25 mouse cellular contexts compared by ENCODE assay signal in genomic region chr8:105389096-105389495, GRCm38 (mm10). TPM values are rescaled to one million over a fixed set of nuclear protein-coding genes. Genes with fewer than 3 reads are reported as not detected.
DNase-seq lines count a peak whose midpoint lies in the region; ATAC-seq and TF ChIP-seq lines count a peak whose summit lies in the region.
"Had no signal": no experiment of that assay in that cellular context is flagged by ENCODE, and none has a peak within 500 bp of the region (broad histone marks: within the 10 kb centered on the region; RNA-seq: fewer than 3 reads in every experiment).

No protein-coding gene starts in this region.

- TF ChIP-seq POLR2A in kidney, adult 2 months (IDR thresholded peaks at IDR 0.05; ENCODE audit: low read depth, low read length): no peak

- DNase-seq in adrenal gland, postnatal 14 days: peak; percentile 35
- no peak for DNase-seq in adrenal gland, postnatal 25 days
- peak; percentile 30 for DNase-seq in kidney, adult 2 months
- no peak for DNase-seq in kidney, postnatal 4 days
- DNase-seq in lung, postnatal 4 days: peak; percentile 71 to 79
- DNase-seq in natural killer cell, adult 2 months (ENCODE audit: low spot score in 2 of 2): no peak
- no peak for DNase-seq in liver
- DNase-seq: cerebellum, adult 2 months; cerebellum, postnatal 36 days; kidney, adult 18-20 months; layer of hippocampus, adult 9-11 months; left cerebral cortex, postnatal 4 days had no signal

- no peak overlapping the region for H3K4me3 ChIP-seq in kidney, adult 2 months (ENCODE audit: insufficient read depth, low read depth, low read length)
- H3K4me3 ChIP-seq in lung, embryonic 15.5 days: no peak overlapping the region
- H3K4me3 ChIP-seq: forebrain, embryonic 10.5 days; left cerebral cortex, adult 2 months; midbrain, embryonic 12.5 days had no signal

- H3K27ac ChIP-seq in kidney, adult 2 months (ENCODE audit: insufficient read depth, low read depth, low read length): no peak overlapping the region
- H3K27ac ChIP-seq in lung, embryonic 15.5 days: no peak overlapping the region
- H3K27ac ChIP-seq: forebrain, embryonic 10.5 days; left cerebral cortex, adult 2 months; macrophage; midbrain, embryonic 12.5 days had no signal

- H3K36me3 ChIP-seq in kidney, adult 2 months (ENCODE audit: control insufficient read depth, insufficient read depth, low read length): no peaks in the 10 kb centered on the region
- H3K36me3 ChIP-seq in lung, embryonic 15.5 days: no peaks in the 10 kb centered on the region
- H3K36me3 ChIP-seq: forebrain, embryonic 10.5 days; midbrain, embryonic 12.5 days had no signal

- H3K4me1 ChIP-seq in kidney, adult 2 months (ENCODE audit: control insufficient read depth, insufficient read depth, low read length): no peaks in the 10 kb centered on the region
- H3K4me1 ChIP-seq in lung, embryonic 15.5 days: peaks cover 10% of the 10 kb centered on the region
- H3K4me1 ChIP-seq: midbrain, embryonic 12.5 days had no signal

- no peak overlapping the region for H3K4me2 ChIP-seq in lung, embryonic 15.5 days
- H3K4me2 ChIP-seq: midbrain, embryonic 12.5 days had no signal

- H3K27me3 ChIP-seq in kidney, adult 2 months (replicated peaks; ENCODE audit: control insufficient read depth, insufficient read depth, low read length): no peaks in the 10 kb centered on the region
- H3K27me3 ChIP-seq in lung, embryonic 15.5 days: no peaks in the 10 kb centered on the region
- H3K27me3 ChIP-seq: midbrain, embryonic 12.5 days; Patski had no signal

- no peak for TF ChIP-seq CTCF in kidney, adult 2 months (conservative IDR thresholded peaks at IDR 0.05; ENCODE audit: insufficient read depth, insufficient read length, low read depth, low read length)

- WGBS in kidney, adult 2 months: 53% methylated on average over 6 of the region's 6 CpGs
- 37% methylated on average over 6 of the region's 6 CpGs for WGBS in lung, embryonic 15.5 days

- H3K9me3 ChIP-seq in lung, embryonic 15.5 days: no peaks in the 10 kb centered on the region
- H3K9me3 ChIP-seq: forebrain, embryonic 10.5 days; midbrain, embryonic 12.5 days had no signal

- H3K9ac ChIP-seq in lung, embryonic 15.5 days: no peak overlapping the region
- H3K9ac ChIP-seq: midbrain, embryonic 12.5 days had no signal

- peak; percentile 33; the same call in 1 of the 2 replicates for ATAC-seq in lung, embryonic 15.5 days (ENCODE audit: borderline replicate concordance, extremely low read depth, low FRiP score, low TSS enrichment)
- ATAC-seq: CD4-positive, CD25-positive, alpha-beta regulatory T cell, adult 4 months; Patski had no signal

RNA-seq across cellular contexts. Expression of gene Plekhg4, which starts 16.0 kb away (rescaled TPM):
- total RNA-seq in adrenal gland, postnatal 14 days (2021): 0.26 and 0.98 TPM in 2 replicates
- 0.76 and 0.82 TPM in 2 replicates for total RNA-seq in adrenal gland, postnatal 25 days (2021)
- polyA plus RNA-seq in kidney, adult 2 months (2012; rRNA removed): 0.14 and 0.18 TPM in 2 replicates
- polyA plus RNA-seq in lung, embryonic 15.5 days (2015; fragmentation: Nextera tagmentation; extraction: Ambion mirVana): 1.1 and 1.5 TPM in 2 replicates
- polyA plus RNA-seq: CD4-positive, CD25-positive, alpha-beta regulatory T cell, adult 4 months; macrophage had no signal

RNA-seq across cellular contexts. Expression of gene Kctd19, which starts 24.2 kb away (rescaled TPM):
- total RNA-seq in adrenal gland, postnatal 14 days (2021): 0.26 TPM in 2 replicates
- total RNA-seq in adrenal gland, postnatal 25 days (2021): not detected in 2 replicates
- polyA plus RNA-seq in kidney, adult 2 months (2012; rRNA removed): 0.08 and 0.17 TPM in 2 replicates
- not detected in 2 replicates for polyA plus RNA-seq in lung, embryonic 15.5 days (2015; fragmentation: Nextera tagmentation; extraction: Ambion mirVana)
- total RNA-seq: adrenal gland, postnatal 36 days; left cerebral cortex, adult 2 months; left cerebral cortex, postnatal 4 days; liver, adult 2 months had no signal
- polyA plus RNA-seq: CD4-positive, CD25-positive, alpha-beta regulatory T cell, adult 4 months; forebrain, embryonic 10.5 days; heart, embryonic 14.5 days; hindbrain, embryonic 11.5 days; liver, adult 2 months; macrophage; midbrain, embryonic 12.5 days; neural tube, embryonic 14.5 days; Patski; small intestine, adult 2 months had no signal

RNA-seq across cellular contexts. Expression of gene Lrrc36, which starts 24.3 kb away (rescaled TPM):
- 4.0 and 6.0 TPM in 2 replicates for total RNA-seq in adrenal gland, postnatal 14 days (2021)
- total RNA-seq in adrenal gland, postnatal 25 days (2021): 3.8 and 6.1 TPM in 2 replicates
- polyA plus RNA-seq in kidney, adult 2 months (2012; rRNA removed): 0.33 and 0.45 TPM in 2 replicates
- polyA plus RNA-seq in lung, embryonic 15.5 days (2015; fragmentation: Nextera tagmentation; extraction: Ambion mirVana): 0.43 and 0.67 TPM in 2 replicates
- total RNA-seq: liver, adult 2 months had no signal
- polyA plus RNA-seq: CD4-positive, CD25-positive, alpha-beta regulatory T cell, adult 4 months; liver, adult 2 months; macrophage; Patski; small intestine, adult 2 months had no signal

RNA-seq across cellular contexts. Expression of gene Slc9a5, which starts 40.5 kb away (rescaled TPM):
- total RNA-seq in adrenal gland, postnatal 14 days (2021): 1.9 TPM in 2 replicates
- total RNA-seq in adrenal gland, postnatal 25 days (2021): 1.3 and 2.7 TPM in 2 replicates
- polyA plus RNA-seq in kidney, adult 2 months (2012; rRNA removed): 1.9 and 2.5 TPM in 2 replicates
- polyA plus RNA-seq in lung, embryonic 15.5 days (2015; fragmentation: Nextera tagmentation; extraction: Ambion mirVana): 6.4 and 7.2 TPM in 2 replicates

RNA-seq across cellular contexts. Expression of gene Fhod1, which starts 41.3 kb away (rescaled TPM):
- total RNA-seq in adrenal gland, postnatal 14 days (2021): 11.9 and 15.7 TPM in 2 replicates
- 14.0 and 18.4 TPM in 2 replicates for total RNA-seq in adrenal gland, postnatal 25 days (2021)
- polyA plus RNA-seq in kidney, adult 2 months (2012; rRNA removed): 18.2 and 20.0 TPM in 2 replicates
- polyA plus RNA-seq in lung, embryonic 15.5 days (2015; fragmentation: Nextera tagmentation; extraction: Ambion mirVana): 10.6 and 11.9 TPM in 2 replicates

Comparison
In these comparisons a context has a peak if more than half of its experiments do, and no peak if none do; other contexts are left out.
1. DNase-seq: peak in adrenal gland, postnatal 14 days (single experiment), kidney, adult 2 months (single experiment) and lung, postnatal 4 days (2 of 2); none in adrenal gland, postnatal 25 days (single experiment), kidney, postnatal 4 days (0 of 2), natural killer cell, adult 2 months (0 of 2) and liver (single experiment).